Mouse (Mus musculus) left cerebral cortex, postnatal 10 days (tissue): ENCODE measurements around the gene Chd9. TPM values are rescaled to one million over a fixed set of nuclear protein-coding genes. Genes with fewer than 3 reads are reported as not detected.

Experiments
- DNase-seq, 2 experiments: peaks; one replicate each; pipeline ENCODE4 v3.0.0; 2021 to 2022; ENCODE audit warnings: low spot score in 2 of 2, mixed read lengths in 1 of 2; ENCODE audit errors: extremely low spot score in 1 of 2
- intact Hi-C: fragments of 180-260 bp; cut with DNase I; formaldehyde crosslinking; loops from one replicate; pipeline ENCODE4 v1.15.1; 2025
- total RNA-seq, 2 experiments: library from RNA; stranded (reverse); gene quantifications; 2 replicates each; pipeline ENCODE4 v1.2.3; 2021

Chd9 gene
- total RNA-seq, result 100 to 1,000 TPM in 1 of 2 experiments, 10 to 100 TPM in 1; 97.6 to 104 TPM

GRCm38 (mm10) chr8:90828181-90828986 lies at the start of gene Chd9:
Chd9 (plus strand) TSS chr8:90828352.
- DNase-seq, result peak; percentile 94 to 95
- intact Hi-C loops, result loop anchor here (2.0 to 10.0 kb wide), 5 partner anchors 48 to 306 kb away; no protein-coding TSS in a partner anchor

GRCm38 (mm10) chr8:90791616-90792015 lies 36.5 kb upstream of the Chd9 start:
- intact Hi-C loops, result loop anchor here (2.0 to 5.0 kb wide), 3 partner anchors 84 to 943 kb away; no protein-coding TSS in a partner anchor
- DNase-seq, result no peak

GRCm38 (mm10) chr8:90793710-90794109 lies 34.4 kb upstream of the Chd9 start:
- DNase-seq, result peak; percentile 82
- intact Hi-C loops, result loop anchor here (2.0 to 5.0 kb wide), 3 partner anchors 86 to 945 kb away; no protein-coding TSS in a partner anchor

GRCm38 (mm10) chr8:90794990-90795861 lies 32.9 kb upstream of the Chd9 start:
- intact Hi-C loops, result loop anchor here (5.0 kb wide), 2 partner anchors 88 to 793 kb away; no protein-coding TSS in a partner anchor
- DNase-seq, result peak in 1 of 2 experiments; percentile 79

- intact Hi-C loops, result no loop called here
- DNase-seq, result no peak
These were observed 28.7 kb upstream of the Chd9 start for GRCm38 (mm10) chr8:90799473-90799872.

- intact Hi-C loops, result no loop called here
- DNase-seq, result no peak
These were observed 14.4 kb upstream of the Chd9 start for GRCm38 (mm10) chr8:90813602-90814320.

- intact Hi-C loops, result no loop called here
- no peak for DNase-seq
These were observed 11.9 kb upstream of the Chd9 start for GRCm38 (mm10) chr8:90816061-90816882.

- intact Hi-C loops, result no loop called here
- DNase-seq, result no peak
These were observed 10.9 kb upstream of the Chd9 start, which contains the start of gene Gm19935 for GRCm38 (mm10) chr8:90817293-90817692. Gm19935 (minus strand) TSS chr8:90817393.

- intact Hi-C loops, result loop anchor here (10.0 kb wide), 1 partner anchor 315 kb away; no protein-coding TSS in a partner anchor
These were observed 8.4 kb upstream of the Chd9 start for GRCm38 (mm10) chr8:90819561-90820320.

GRCm38 (mm10) chr8:90820321-90820696 lies 7.8 kb upstream of the Chd9 start:
- intact Hi-C loops, result loop anchor here (10.0 kb wide), 1 partner anchor 314 kb away; no protein-coding TSS in a partner anchor
- DNase-seq, result no peak

More at GRCm38 (mm10) chr8:90819561-90820320, 8.4 kb upstream of the Chd9 start:
- no peak for DNase-seq

GRCm38 (mm10) chr8:90822443-90822842 lies 5.7 kb upstream of the Chd9 start:
- intact Hi-C loops, result loop anchor here (10.0 kb wide), 1 partner anchor 312 kb away; no protein-coding TSS in a partner anchor
- DNase-seq, result no peak

GRCm38 (mm10) chr8:90825459-90825871 lies 2.7 kb upstream of the Chd9 start:
- intact Hi-C loops, result loop anchor here (5.0 to 10.0 kb wide), 2 partner anchors 192 to 309 kb away; no protein-coding TSS in a partner anchor
- no peak for DNase-seq

- intact Hi-C loops, result loop anchor here (2.0 to 10.0 kb wide), 5 partner anchors 48 to 306 kb away; no protein-coding TSS in a partner anchor
- DNase-seq, result no peak
These were observed 1.0 kb downstream of the Chd9 start for GRCm38 (mm10) chr8:90828987-90829740.

GRCm38 (mm10) chr8:90829825-90830224 lies 1.7 kb downstream of the Chd9 start:
- intact Hi-C loops, result loop anchor here (2.0 to 10.0 kb wide), 5 partner anchors 47 to 305 kb away; no protein-coding TSS in a partner anchor
- no peak for DNase-seq

GRCm38 (mm10) chr8:90830980-90831379 lies 2.8 kb downstream of the Chd9 start:
- intact Hi-C loops, result no loop called here
- DNase-seq, result no peak
